Mouse (Mus musculus) ES-CJ7 (cell line): ENCODE measurements at regions not wholly inside any gene's neighbourhood (a gene's known extent, or its start where the extent isn't known, plus 50 kb on each side); places are given as distances from the start of the nearest gene placed in this dataset.

ENCODE experiments used
- DNase-seq: peaks from one replicate; pipeline ENCODE4 v3.0.0; 2011; ENCODE audit warnings: low read depth, low spot score

DNA sequence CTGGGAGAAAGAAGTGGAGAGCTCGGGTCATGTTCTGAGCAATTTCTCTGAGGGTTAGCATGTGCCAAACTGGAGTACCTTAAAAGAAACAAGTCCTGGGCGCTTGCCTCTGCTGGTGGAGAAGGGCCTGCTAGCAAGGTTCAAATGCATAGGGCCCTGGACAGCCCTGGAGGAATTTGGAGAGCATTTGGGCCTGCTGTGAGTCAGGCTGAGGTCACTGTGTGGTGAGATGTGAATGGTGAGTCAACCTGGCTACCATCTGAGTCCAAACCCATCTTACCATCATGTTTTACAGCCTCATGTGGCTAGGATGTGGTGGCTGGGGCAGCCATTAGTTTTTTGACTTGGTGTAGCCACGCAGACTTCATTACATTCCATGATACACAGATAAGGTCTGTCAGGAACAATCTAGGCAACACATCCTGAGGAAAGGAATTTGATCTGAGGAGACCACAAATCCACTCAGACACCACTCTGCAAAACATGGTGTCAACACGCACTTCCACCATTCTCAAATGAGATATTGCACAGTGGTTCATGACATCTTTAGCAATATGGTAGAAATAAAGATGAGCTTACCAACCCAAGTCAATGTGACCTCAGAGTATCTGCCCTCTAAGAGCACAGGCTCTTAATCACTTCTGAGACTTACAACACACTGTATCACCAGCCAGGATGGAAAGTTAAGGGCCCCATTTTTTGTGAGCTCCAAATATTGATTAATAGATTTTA, 83.1 kb downstream of the Thbs2 start:
- no peak for DNase-seq

- no peak for DNase-seq
Observed at GRCm38 (mm10) chr17:14608845-14609244, 85.2 kb downstream of the Thbs2 start.

- no peak for DNase-seq
Observed at GRCm38 (mm10) chr17:14606356-14606989, 87.6 kb downstream of the Thbs2 start.

- DNase-seq: no peak
Observed at GRCm38 (mm10) chr17:14599681-14600080, 94.4 kb downstream of the Thbs2 start.

DNA sequence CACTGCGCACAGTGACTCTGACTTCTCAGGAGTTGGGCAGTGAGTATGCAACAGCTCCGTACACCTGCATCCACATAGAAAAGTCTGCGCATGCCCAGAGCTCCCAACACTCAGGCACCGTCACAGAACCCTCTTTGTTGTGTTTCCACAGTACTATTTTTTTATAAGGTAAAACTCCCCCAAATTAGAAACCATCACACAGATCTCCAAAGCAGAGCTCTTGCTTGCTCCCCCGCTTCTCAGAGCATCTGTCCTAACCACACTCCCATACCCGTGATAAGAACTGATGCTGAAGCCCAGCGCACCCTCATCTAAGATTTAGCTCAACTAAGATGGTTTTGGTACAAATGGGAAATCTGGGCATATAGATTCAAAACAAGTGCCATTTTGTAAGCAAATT, 97.6 kb downstream of the Thbs2 start:
- no peak for DNase-seq

DNA sequence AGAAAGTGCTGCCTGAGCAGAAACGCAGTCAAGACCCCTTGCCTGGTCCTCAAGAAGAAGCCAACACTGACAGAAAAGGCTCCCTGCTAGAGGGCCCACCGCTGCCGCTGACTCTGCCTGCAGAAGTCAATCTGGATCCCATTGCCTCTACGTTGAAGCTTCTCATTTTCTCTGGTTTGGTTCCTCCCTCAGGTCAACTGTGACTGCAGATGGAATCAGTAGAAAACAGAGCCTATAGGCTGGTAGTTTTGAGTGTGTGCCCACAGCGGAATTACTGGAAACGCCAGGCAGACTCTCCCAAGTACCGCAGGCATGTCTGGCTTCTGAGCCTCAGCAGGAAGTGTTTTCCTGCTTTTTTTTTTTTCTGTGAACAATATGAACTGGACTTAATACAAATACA, 98.5 kb downstream of the Thbs2 start:
- DNase-seq: no peak

DNA sequence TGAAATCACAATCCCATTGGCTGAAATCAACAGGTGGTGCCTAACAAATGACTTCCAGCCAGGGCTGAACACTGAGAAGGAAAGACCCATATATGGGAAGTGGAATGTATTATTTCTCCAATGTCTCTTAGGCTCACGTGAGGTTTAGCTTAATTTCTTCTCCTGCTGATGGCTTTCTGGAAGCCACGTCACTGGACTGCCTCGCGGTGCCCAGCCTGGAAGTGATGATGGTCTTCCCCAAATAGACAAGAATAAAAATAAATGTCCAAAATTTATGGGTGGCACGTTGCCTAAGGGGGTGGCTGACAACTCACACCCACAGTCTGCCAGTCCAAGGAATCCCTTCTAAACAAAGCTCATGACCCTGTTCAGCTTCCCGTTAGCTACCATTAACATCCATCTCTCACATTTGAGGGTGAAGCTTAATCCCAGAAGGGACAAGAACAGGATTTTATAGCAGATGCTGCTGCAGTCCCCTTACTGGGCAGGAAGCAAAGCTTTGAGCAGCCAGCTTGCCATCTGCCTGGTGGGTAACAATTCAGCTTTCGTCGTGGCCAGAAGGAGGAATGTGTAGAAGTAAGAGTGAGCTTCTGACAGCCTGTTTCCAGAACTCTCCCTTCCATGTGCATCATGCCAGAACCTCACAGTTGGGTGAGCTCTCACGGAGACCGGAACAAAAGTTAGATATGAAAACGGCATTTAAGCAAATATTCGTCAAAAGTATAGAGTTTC, 105.8 kb downstream of the Thbs2 start:
- DNase-seq: no peak

GRCm38 (mm10) chr17:14579671-14580070, 114.4 kb downstream of the Thbs2 start:
- no peak for DNase-seq

- DNase-seq: no peak
Observed at GRCm38 (mm10) chr17:14578721-14579120, 115.3 kb downstream of the Thbs2 start.

GRCm38 (mm10) chr17:14578194-14578593, 115.8 kb downstream of the Thbs2 start:
- DNase-seq: no peak

DNA sequence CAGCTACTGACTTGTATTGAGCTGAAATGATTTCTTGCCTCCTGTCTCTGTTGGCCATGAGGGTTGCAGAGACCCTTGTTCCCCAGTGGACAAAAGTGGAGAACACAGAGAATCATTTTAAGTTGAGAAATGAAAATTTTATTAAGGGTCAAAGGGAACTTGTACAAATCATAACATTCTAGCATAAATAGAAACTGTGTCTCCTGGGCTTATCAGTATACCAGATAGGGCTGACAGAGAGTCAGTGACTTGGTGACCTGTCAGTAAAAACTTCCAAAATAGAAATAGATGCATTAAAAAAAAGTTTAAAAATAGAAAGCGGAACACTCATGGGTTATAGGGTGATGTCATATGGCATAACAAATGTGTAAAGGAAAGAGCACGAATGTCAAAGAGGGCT, 117.9 kb downstream of the Thbs2 start:
- DNase-seq: no peak

DNA sequence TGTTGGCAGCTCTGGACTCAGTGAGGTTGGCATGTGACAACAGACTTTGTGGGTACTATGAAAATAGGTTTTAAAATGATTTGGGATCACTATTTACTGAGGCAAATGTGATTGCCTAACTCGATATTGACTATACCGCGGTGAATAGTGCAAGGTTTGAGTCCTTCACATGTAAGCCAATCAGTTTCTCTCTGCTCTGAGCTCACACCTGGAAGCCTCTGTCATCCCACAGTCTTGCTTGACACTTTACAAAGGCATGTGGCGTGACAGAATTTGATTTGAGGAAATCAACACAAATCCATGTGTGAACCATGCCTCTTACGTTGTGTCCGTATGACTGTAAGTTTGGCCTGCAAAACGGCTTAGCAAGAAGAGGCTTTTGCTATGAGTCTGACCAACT, 122.9 kb downstream of the Thbs2 start:
- DNase-seq: no peak

- DNase-seq: no peak
Observed at GRCm38 (mm10) chr17:14570266-14570775, 123.7 kb downstream of the Thbs2 start.

GRCm38 (mm10) chr17:14562191-14562590, 131.8 kb downstream of the Thbs2 start:
- no peak for DNase-seq

DNA sequence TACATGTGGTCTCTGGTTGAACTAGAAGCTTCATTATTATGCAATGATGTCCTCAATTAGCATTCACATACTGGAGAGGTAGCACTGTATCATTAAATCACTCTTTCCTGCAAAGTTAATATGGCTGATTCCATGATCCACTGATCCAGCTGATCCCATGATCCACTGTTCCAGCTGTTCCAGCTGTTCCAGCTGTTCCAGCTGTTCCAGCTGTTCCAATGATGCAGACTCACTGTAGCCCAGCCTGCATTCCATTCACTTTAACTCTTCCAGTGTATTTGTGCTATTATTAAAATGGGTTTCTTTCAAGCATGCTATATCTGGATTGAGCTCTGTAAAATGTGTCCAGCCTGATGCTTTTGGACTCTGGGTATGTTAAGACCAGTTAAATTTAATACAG, 136.8 kb downstream of the Thbs2 start:
- no peak for DNase-seq

DNA sequence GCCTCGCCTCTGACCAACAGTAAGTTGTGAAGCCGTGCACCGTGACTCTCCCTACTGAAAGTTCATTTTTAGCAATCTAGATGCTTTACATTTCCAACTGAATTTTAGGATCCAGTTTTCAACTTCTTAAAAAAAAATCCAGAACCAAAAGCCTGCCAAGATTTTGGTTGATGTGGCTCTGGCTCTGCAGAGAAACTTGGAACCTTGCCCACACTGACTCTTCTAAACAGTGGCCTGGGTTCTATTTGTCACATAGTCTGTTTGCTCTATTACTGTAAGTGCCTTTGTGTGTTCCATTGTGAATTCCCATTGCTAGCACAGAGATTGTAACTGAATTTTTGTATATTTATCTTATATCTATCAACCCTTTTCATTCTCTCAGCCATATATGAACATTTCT, 140.8 kb downstream of the Thbs2 start:
- DNase-seq: no peak

DNA sequence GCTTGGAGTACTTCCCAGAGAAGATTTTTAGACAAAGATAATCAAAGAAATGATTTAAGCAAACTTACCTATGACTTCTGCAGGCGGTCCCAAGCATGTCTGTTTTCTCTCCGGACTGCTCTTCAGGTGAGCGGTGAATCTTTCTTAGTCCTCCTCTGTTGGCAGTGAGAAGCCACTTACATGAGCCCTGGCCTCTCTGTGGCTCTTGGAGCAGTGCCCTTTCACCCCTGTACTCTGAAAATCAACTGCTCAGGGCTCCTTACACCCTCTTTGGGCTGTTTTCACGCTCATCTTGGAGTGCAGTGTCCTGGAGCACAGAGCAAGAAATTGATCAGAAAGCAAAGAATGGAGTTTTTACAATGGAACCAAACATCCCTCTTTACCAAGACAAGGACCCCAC, 142.0 kb downstream of the Thbs2 start:
- DNase-seq: no peak

GRCm38 (mm10) chr17:14551610-14552009, 142.4 kb downstream of the Thbs2 start:
- DNase-seq: no peak

- peak; percentile 73 for DNase-seq
Observed at GRCm38 (mm10) chr17:14545822-14546473, 148.1 kb downstream of the Thbs2 start.

DNA sequence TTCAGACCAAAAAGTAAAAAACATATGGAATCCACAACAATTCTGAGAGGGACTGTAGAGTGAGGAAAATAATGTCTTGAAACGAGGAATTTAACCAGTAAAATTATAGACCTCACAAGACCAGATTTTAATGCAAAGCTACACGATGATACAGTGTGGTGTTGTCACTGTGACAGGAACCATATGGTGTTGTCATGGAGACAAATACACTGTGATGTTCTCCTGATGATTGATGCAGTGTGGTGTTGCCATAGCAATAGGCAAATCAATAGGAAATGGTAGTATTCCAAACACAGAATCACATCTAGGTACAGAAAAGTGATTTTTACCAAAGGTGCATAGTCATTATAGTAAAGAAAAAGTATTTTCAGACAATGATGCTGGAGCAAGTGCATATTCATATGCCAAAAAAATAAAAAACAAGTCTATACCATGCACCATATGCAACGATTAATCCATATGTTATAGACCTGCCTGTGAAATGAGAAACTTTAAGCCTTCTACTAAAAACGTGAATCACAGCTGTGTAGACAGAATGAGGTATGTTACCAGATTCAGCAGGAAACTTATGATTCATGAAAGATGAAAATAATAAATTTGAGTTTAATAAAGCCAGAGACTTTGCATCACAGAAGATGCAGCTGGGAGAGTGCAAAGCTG, 149.6 kb downstream of the Thbs2 start:
- no peak for DNase-seq

DNA sequence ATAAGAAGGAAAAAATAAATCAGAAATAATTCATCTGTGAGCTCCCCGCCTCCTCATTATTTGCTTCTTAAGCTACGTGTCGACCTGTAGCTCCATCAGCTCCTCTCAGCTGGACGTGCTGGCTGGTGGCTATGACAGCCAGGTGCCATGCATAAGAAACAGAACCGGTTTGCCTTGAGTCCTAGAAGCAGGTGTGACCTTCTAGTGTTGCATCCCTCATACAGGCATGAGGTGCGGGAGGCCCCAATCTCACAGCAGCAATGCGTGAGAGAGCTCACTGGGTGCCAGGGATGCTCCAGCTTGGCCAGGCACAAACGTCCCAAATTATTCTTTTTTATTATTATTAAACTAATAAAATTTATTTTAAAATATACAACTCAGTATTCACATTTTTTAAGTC, 153.0 kb downstream of the Thbs2 start:
- DNase-seq: no peak
